ENCODE assay signal across 9 mouse cellular contexts in the genomic region with DNA sequence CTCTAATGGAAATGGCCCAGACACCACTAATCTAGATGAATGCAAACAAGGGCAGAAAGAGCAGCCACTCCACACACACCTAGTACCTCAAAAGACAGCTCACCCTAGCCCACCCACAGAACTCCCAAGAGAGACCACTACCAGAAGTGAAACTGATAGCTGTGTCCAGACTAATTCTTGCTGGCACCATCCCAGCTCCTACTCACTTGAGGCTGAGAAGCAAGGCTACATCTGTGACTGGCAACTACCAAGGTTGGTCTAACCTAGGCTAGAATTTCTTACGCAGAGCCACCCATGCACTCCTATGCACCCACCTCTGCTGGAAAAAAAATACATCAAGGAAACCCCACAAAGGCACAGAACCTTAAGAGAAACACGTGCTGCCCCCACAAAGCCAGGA. TPM values are rescaled to one million over a fixed set of nuclear protein-coding genes. Genes with fewer than 3 reads are reported as not detected.
A peak's percentile ranks its signal among the peaks of the same experiment; 100 is the strongest.
DNase-seq lines count a peak whose midpoint lies in the region; ATAC-seq lines count a peak whose summit lies in the region.
"Had no signal": no experiment of that assay in that cellular context is flagged by ENCODE, and none has a peak within 500 bp of the region (broad histone marks: within the 10 kb centered on the region; RNA-seq: fewer than 3 reads in every experiment).

No protein-coding gene starts in this region.

- H3K36me3 ChIP-seq in heart, embryonic 12.5 days = peaks cover 35% of the 10 kb centered on the region
- H3K36me3 ChIP-seq in forebrain, embryonic 16.5 days (ENCODE audit: control insufficient read depth, insufficient read depth) = peaks cover 18% of the 10 kb centered on the region
- peaks cover 34% of the 10 kb centered on the region for H3K36me3 ChIP-seq in midbrain, embryonic 12.5 days

- H3K9ac ChIP-seq in heart, embryonic 12.5 days = peak overlapping the region; percentile 100
- peak overlapping the region; percentile 93 for H3K9ac ChIP-seq in forebrain, embryonic 16.5 days (replicated peaks; ENCODE audit: low read depth, low read length)
- H3K9ac ChIP-seq in midbrain, embryonic 12.5 days (replicated peaks) = peak overlapping the region; percentile 100
- H3K9ac ChIP-seq: liver, embryonic 15.5 days had no signal

- no peak overlapping the region for H3K4me3 ChIP-seq in heart, embryonic 12.5 days
- H3K4me3 ChIP-seq in forebrain, embryonic 16.5 days (replicated peaks; ENCODE audit: low read length) = peak overlapping the region; percentile 76; the same call in 1 of the 2 replicates
- peak overlapping the region; percentile 99 for H3K4me3 ChIP-seq in midbrain, embryonic 12.5 days
- H3K4me3 ChIP-seq: liver, embryonic 15.5 days had no signal

- 86% methylated on average over 2 of the region's 2 CpGs for WGBS in heart, embryonic 12.5 days
- WGBS in forebrain, embryonic 16.5 days = 54% methylated on average over 2 of the region's 2 CpGs
- 68% methylated on average over 2 of the region's 2 CpGs for WGBS in midbrain, embryonic 12.5 days

- H3K27me3 ChIP-seq in heart, embryonic 12.5 days (replicated peaks) = no peaks in the 10 kb centered on the region
- H3K27me3 ChIP-seq in forebrain, embryonic 16.5 days (replicated peaks; ENCODE audit: control insufficient read depth, insufficient read depth, low read length) = no peaks in the 10 kb centered on the region
- no peaks in the 10 kb centered on the region for H3K27me3 ChIP-seq in midbrain, embryonic 12.5 days
- H3K27me3 ChIP-seq: liver, embryonic 15.5 days had no signal

- no peak for DNase-seq in heart, adult 11 months
- DNase-seq in MN1 (ENCODE audit: low spot score) = peak; percentile 31
- no peak for DNase-seq in right cerebral cortex, postnatal 14 days
- DNase-seq in embryo, embryonic 10 days (ENCODE audit: low spot score) = no peak
- DNase-seq in adrenal gland, adult 2 months = no peak

- peak overlapping the region; percentile 99; the same call in 1 of the 2 replicates for H3K27ac ChIP-seq in heart, embryonic 12.5 days (ENCODE audit: poor library complexity, severe bottlenecking)
- H3K27ac ChIP-seq in forebrain, embryonic 16.5 days (ENCODE audit: low read length) = peak overlapping the region; percentile 99
- H3K27ac ChIP-seq in midbrain, embryonic 12.5 days (replicated peaks) = peak overlapping the region; percentile 99

- H3K4me2 ChIP-seq in heart, embryonic 12.5 days = peak overlapping the region; percentile 88; the same call in 1 of the 2 replicates
- H3K4me2 ChIP-seq in forebrain, embryonic 16.5 days (ENCODE audit: low read length) = peak overlapping the region; percentile 91
- peak overlapping the region; percentile 94 for H3K4me2 ChIP-seq in midbrain, embryonic 12.5 days (replicated peaks)
- H3K4me2 ChIP-seq: liver, embryonic 15.5 days had no signal

- ATAC-seq in heart, embryonic 12.5 days (ENCODE audit: insufficient number of reproducible peaks, low FRiP score) = no peak
- no peak for ATAC-seq in forebrain, embryonic 16.5 days
- no peak for ATAC-seq in midbrain, embryonic 12.5 days (ENCODE audit: low FRiP score, low read depth)

- H3K9me3 ChIP-seq in heart, embryonic 12.5 days (replicated peaks) = no peaks in the 10 kb centered on the region
- no peaks in the 10 kb centered on the region for H3K9me3 ChIP-seq in forebrain, embryonic 16.5 days (ENCODE audit: control insufficient read depth, low read length)
- H3K9me3 ChIP-seq in midbrain, embryonic 12.5 days = no peaks in the 10 kb centered on the region
- H3K9me3 ChIP-seq: liver, embryonic 15.5 days had no signal

- peaks cover 29% of the 10 kb centered on the region for H3K4me1 ChIP-seq in heart, embryonic 12.5 days (replicated peaks)
- peaks cover 36% of the 10 kb centered on the region for H3K4me1 ChIP-seq in forebrain, embryonic 16.5 days (replicated peaks; ENCODE audit: control insufficient read depth, insufficient read depth, low read length)
- H3K4me1 ChIP-seq in midbrain, embryonic 12.5 days = peaks cover 33% of the 10 kb centered on the region

RNA-seq across cellular contexts. Expression of gene Cdk2ap1, which starts 12.5 kb away (rescaled TPM):
- 61.2 and 69.9 TPM in 2 replicates for polyA plus RNA-seq in heart, embryonic 12.5 days (2016; fragmentation: Nextera tagmentation; extraction: Ambion mirVana)
- 60.5 and 74.2 TPM in 2 replicates for polyA plus RNA-seq in forebrain, embryonic 16.5 days (2015; fragmentation: Nextera tagmentation; extraction: Ambion mirVana)
- 107 and 111 TPM in 2 replicates for polyA plus RNA-seq in midbrain, embryonic 12.5 days (2016; fragmentation: Nextera tagmentation; extraction: Ambion mirVana)
- 100 to 1,000 TPM; 161 to 168 TPM for total RNA-seq in adrenal gland, adult 2 months (2021)
- 88.7 and 116 TPM in 2 replicates for polyA plus RNA-seq in adrenal gland, adult 2 months (2012; rRNA removed)

RNA-seq across cellular contexts. Expression of gene 2810006K23Rik, which starts 22.5 kb away (rescaled TPM):
- 18.2 and 19.4 TPM in 2 replicates for polyA plus RNA-seq in heart, embryonic 12.5 days (2016; fragmentation: Nextera tagmentation; extraction: Ambion mirVana)
- 17.4 and 18.8 TPM in 2 replicates for polyA plus RNA-seq in forebrain, embryonic 16.5 days (2015; fragmentation: Nextera tagmentation; extraction: Ambion mirVana)
- polyA plus RNA-seq in midbrain, embryonic 12.5 days (2016; fragmentation: Nextera tagmentation; extraction: Ambion mirVana) = 22.8 and 23.7 TPM in 2 replicates
- 10 to 100 TPM; 14.1 to 17.0 TPM for total RNA-seq in adrenal gland, adult 2 months (2021)
- 5.8 and 6.0 TPM in 2 replicates for polyA plus RNA-seq in adrenal gland, adult 2 months (2012; rRNA removed)

RNA-seq across cellular contexts. Expression of gene Mphosph9, which starts 22.6 kb away (rescaled TPM):
- 13.4 and 14.8 TPM in 2 replicates for polyA plus RNA-seq in heart, embryonic 12.5 days (2016; fragmentation: Nextera tagmentation; extraction: Ambion mirVana)
- polyA plus RNA-seq in forebrain, embryonic 16.5 days (2015; fragmentation: Nextera tagmentation; extraction: Ambion mirVana) = 17.0 and 17.1 TPM in 2 replicates
- polyA plus RNA-seq in midbrain, embryonic 12.5 days (2016; fragmentation: Nextera tagmentation; extraction: Ambion mirVana) = 18.1 and 19.6 TPM in 2 replicates
- 1 to 10 TPM; 7.7 to 8.8 TPM for total RNA-seq in adrenal gland, adult 2 months (2021)
- polyA plus RNA-seq in adrenal gland, adult 2 months (2012; rRNA removed) = 1.6 and 2.1 TPM in 2 replicates
